Mouse (Mus musculus) 416B (cell line): ENCODE data around the gene Dnah10.

ENCODE experiments used
- DNase-seq: peaks from one replicate; pipeline ENCODE4 v3.0.0; 2011; ENCODE audit warnings: low read depth

Dnah10 gene

DNA sequence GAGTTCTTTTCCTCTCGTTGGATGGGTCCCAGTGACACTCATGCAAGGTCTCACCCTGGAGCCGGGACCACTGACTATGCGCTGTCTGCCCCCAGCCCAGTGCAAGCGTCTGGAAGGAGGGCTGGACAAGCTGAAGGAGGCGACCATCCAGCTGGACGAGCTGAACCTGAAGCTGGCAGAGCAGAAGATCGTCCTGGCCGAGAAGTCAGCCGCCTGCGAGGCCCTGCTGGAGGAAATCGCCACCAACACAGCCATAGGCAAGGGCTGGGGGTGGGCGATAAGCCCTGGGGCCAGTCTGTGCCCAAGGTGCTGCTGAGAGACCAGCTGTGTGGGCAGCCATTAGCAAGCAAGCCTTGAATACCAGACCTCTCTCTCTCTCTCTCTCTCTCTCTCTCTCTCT is 87.6 kb downstream of the Dnah10 start:
- no peak for DNase-seq

DNA sequence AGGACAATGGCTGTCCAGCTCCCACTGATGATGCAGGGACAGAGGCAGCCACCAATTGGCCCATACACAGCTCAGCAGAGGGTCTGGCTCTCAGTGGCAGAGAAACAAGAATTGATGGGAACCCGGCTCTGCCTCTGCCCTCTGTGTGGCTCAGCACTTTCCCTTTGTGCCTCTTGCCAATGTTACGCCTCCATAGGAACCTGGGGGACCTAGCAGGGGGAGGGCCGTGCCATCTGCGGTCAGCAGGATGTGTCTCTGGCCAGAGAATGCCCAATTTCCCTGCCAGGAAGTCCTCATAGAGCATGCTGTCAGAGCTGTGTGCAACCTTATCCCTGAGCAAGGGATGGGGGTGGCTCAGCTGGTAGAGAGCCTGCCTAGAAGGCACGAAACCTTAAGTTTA is 89.9 kb downstream of the Dnah10 start:
- peak; percentile 31 for DNase-seq

- no peak for DNase-seq
Measured at GRCm38 (mm10) chr5:124817050-124817449, 92.2 kb downstream of the Dnah10 start.

DNA sequence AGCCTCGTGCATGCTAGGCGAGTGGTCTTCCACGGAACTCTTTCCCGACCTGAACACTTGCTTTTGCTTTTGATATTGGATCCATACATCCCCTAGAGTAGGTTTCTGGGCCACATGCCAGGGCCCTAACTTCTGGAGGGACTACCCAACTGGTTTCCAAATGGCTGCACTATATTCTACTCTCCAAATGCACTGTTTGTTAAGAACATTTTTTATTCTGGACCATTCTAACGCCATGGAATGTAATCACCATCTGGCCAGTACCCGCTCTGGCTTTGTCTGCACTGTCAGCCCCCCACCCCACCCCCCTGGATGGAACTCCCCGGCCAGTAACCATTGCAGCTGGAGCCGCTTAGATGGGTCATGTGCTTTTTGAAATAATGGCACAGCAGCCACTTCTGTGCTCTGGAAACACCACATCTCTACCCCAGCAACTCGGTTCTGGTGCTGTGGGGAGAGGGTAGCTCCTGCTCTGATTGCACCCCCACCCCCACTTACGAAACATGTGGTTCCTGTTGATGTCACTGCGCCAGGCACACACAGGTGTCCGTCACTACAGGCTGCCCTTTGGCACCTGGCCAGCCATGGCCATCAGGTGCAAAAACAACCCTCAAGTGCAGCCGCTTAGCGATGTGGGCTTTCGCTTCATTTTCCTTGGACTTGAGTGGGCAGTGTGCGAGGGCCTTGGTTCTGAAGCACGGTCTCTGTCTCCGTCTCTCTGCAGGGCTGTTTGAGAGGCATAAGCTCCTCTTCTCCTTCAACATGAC is 97.4 kb downstream of the Dnah10 start:
- no peak for DNase-seq

DNA sequence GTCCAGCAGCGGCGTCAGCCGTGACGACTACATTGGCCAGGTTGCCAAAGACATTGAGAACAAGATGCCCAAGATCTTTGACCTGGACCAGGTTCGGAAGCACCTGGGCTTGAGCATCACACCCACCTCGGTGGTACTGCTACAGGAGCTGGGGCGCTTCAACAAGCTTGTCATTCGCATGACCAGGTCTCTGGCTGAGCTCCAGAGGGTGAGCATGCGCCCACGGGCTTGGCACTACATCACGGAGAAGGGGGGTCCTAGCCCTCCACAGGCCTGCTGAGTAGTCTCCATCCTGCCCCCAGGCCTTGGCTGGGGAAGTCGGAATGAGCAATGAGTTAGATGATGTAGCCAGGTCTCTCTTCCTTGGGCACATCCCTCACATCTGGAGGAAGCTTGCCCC is 105.4 kb downstream of the Dnah10 start:
- DNase-seq: no peak

DNA sequence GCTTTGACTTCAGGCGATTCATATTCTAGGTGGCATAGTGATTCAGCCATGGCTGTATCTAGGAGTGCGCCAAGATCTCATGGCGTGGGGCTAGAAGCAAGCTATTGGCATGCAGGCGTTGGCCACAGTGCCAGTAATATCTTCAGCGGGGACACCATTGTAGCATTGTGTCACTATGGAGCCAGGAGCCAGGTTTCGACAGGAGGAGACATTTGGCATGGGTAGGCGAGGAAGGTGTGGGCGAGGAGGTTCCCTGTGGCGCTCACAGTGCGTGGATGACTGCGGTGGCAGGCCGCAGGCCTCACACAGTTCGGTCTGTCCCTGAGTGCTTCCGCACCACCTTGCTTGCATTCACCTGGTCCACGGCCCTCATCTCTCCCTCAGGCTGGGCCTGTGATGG is 110.3 kb downstream of the Dnah10 start:
- no peak for DNase-seq

- DNase-seq: no peak
Measured at GRCm38 (mm10) chr5:124836075-124836474, 111.2 kb downstream of the Dnah10 start.

- DNase-seq: no peak
Measured at GRCm38 (mm10) chr5:124836621-124837020, 111.7 kb downstream of the Dnah10 start.

DNA sequence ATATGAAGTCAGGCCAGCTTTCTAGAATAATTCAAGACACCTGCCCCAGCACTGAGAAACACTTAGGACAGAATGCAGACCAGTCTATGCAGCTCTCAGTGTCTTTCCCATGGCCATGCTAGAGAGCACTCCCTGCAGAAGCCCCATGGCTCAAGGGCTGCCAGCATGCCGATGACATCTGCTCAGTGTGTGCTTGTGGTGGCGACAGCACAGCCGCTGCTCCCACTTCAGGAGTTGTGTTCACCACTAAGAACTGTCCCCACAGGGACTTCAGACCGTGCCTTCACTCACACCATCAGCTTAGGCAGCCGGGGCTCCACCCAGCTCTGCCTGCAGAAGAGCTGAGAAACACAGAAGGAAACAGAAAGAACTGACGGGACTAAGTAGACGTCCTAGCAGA is 115.3 kb downstream of the Dnah10 start:
- DNase-seq: no peak

GRCm38 (mm10) chr5:124840669-124841068 is 115.8 kb downstream of the Dnah10 start:
- no peak for DNase-seq

- no peak for DNase-seq
Measured at GRCm38 (mm10) chr5:124843386-124843785, 118.5 kb downstream of the Dnah10 start.

GRCm38 (mm10) chr5:124844929-124845328 is 120.0 kb downstream of the Dnah10 start:
- DNase-seq: peak; percentile 26

DNA sequence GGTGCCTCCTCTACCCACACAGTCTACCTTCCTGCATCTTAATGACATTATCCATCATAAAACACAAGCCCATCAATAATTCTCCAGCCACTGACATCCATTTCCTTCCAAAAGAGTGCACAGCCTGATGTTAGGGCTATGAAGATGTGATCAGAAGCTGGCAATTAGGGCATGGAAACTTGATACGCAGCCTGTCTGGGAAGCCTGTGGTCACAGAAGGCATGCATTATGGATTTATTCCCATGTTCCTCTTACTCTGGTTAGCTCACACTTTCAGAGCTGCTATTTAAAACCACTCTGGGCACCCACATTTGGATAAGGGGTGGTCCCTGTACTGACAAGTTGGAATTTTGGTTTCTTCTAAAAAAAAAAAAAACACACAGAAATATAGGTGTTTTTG is 122.1 kb downstream of the Dnah10 start:
- no peak for DNase-seq

DNA sequence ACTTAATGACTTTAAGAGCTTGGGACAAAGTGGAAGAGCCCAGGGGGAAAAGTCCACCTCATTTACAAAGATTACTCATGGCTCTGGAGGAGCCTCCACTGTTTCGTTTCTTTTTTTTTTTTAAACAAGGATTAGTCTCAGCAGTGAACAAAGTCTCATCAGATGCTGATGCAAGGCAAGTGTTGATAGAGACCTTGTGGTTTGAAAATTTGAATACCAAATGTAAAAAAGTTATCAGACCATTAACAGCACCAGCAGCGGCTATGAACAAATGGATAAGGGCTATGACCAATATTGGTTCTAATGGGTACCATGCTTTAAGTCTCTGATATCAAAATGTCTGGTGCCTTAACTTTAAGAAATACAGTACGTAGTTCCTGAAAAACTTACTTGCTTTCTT is 124.1 kb downstream of the Dnah10 start:
- no peak for DNase-seq

DNA sequence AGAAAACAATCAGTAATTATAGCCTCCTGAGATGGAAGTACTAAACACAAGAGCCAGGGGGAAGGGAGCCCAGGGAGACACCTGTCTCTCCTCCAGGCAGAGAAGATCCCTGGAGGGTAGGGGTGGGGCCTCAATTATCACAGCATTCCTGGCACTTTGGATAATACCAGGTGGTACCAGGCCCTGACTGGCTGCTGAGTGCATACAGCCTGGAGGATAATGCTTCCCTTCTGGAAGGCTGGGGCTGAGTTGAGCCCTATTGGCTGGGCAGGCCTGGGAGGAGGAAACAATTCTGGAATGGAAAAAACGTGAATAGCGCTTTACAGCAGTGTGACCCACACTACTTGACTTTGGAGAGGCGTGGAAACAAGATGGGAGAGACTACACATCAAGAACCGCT is 126.7 kb downstream of the Dnah10 start:
- no peak for DNase-seq

- DNase-seq: no peak
Measured at GRCm38 (mm10) chr5:124852294-124852693, 127.4 kb downstream of the Dnah10 start.

GRCm38 (mm10) chr5:124853079-124853478 is 128.2 kb downstream of the Dnah10 start:
- no peak for DNase-seq

DNA sequence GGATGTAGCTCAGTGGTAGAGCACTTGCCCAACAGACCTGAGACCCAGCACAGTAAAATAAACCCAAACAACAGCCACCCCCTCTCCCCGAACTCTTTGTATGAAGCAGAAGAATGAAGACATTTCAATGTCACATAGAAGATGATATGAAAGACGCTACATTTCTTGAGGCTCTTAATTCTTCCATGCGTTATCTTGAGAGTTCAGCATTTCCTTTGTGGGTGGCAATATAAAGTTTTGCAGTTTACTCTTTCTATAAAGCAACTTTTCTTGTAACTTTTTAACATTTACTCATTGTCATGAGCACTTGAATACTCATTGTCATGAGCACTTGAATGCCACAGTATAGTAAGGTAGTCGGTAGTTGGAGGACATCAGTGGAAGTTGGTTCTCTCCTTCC is 129.3 kb downstream of the Dnah10 start:
- DNase-seq: no peak

DNA sequence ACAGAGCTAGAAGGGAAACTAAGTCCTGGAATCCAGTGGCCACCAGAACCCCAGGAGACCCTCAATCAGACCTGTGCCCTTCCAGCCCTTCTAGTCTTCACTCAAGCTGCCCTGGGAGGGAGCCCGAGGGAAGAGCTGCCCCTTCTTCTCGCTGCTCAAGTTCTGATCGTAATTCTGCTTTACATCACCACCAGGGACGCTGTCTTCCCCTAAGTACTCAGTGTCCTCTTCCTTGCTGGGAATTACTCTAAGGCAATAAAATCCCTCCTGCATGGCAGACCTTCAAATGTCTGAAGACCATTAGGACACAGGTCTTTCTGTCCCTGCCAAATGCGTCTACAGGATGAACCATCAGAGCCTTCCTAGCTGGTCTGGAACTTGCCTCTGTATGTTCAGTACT is 135.1 kb downstream of the Dnah10 start:
- peak; percentile 11 for DNase-seq

GRCm38 (mm10) chr5:124861463-124861862 is 136.6 kb downstream of the Dnah10 start:
- no peak for DNase-seq

DNA sequence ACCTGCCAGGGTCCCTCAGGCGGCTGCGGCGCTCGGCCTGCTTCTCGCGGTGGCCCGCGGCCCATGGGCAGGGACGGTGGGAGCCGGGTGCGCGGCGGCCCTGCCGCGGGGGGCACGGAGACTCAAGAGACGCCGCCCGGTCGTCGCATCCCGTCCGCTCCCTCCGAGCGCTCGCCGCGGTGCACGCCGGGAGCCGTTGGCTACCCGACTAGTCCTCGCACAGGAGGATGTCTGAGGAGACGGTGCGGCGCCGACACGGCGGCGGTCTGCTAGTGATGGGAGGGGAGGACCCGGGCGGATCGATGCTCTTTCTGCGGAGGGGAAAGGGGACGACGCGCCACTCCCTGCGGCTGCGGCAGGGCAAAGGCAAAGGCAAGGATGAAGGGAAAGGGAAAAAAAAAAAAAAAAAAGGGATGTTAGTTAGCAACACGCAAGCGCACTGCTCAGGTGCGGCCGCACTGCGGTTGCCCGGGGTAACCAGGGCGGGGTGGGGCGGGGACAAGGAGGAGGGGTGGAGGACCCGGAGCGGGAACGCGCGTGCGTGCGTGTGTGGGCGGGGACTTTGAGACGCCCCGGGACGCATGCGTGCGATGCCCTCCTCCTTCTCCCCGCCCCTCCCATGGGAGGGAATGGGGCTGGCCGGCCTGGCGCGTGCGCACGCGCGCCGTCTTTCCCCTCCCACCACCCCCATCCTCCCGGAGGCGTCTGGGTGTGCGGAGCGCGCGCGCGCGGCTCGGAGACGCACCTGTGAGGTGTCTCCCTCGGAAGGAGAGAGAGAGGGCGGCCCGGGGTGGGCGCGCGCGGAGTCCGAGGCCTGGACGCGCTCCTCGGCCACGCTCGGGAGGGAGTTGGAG is 137.4 kb downstream of the Dnah10 start, which contains the start of the genes Ccdc92 and Zfp664:
Ccdc92 (minus strand) TSS at position 412 of the 854 bp plus-strand sequence.
Zfp664 (plus strand) TSS at position 679 of the 854 bp plus-strand sequence.
- peak; percentile 95 for DNase-seq

GRCm38 (mm10) chr5:124862871-124863741 is 138.2 kb downstream of the Dnah10 start:
- peak; percentile 24 for DNase-seq
